Mouse (Mus musculus) neural tube, embryonic 12.5 days (tissue): Measurements from ENCODE around the gene Gm49661. TPM values are rescaled to one million over a fixed set of nuclear protein-coding genes. Genes with fewer than 3 reads are reported as not detected.

Experiments
- ATAC-seq: fragments of 200-750 bp; cut with Nextera tagmentation; 2 replicates; pipeline ENCODE4 v1.8.0; 2017; ENCODE audit warnings: low read depth, mild to moderate bottlenecking, moderate TSS enrichment, moderate library complexity; ENCODE audit not compliant: low FRiP score
- H3K27ac ChIP-seq: fragments of 300-500 bp; sonication (generic); 2 replicates; pipeline ENCODE4 v1.5.1; 2016
- H3K27me3 ChIP-seq: fragments of 300-500 bp; sonication (generic); replicated peaks from 2 replicates; pipeline ENCODE4 v1.6.1; 2016; ENCODE audit warnings: mild to moderate bottlenecking
- H3K36me3 ChIP-seq: fragments of 300-500 bp; sonication (generic); 2 replicates; pipeline ENCODE4 v1.6.1; 2016; ENCODE audit warnings: mild to moderate bottlenecking
- H3K4me1 ChIP-seq: fragments of 300-500 bp; sonication (generic); 2 replicates; pipeline ENCODE4 v1.6.1; 2016
- H3K4me2 ChIP-seq: fragments of 300-500 bp; sonication (generic); replicated peaks from 2 replicates; pipeline ENCODE4 v1.6.1; 2016; ENCODE audit warnings: mild to moderate bottlenecking
- H3K4me3 ChIP-seq: fragments of 300-500 bp; sonication (generic); 2 replicates; pipeline ENCODE4 v1.5.1; 2016
- H3K9ac ChIP-seq: fragments of 300-500 bp; sonication (generic); 2 replicates; pipeline ENCODE4 v1.6.1; 2016; ENCODE audit warnings: mild to moderate bottlenecking
- H3K9me3 ChIP-seq: fragments of 300-500 bp; sonication (generic); 2 replicates; pipeline ENCODE4 v1.6.1; 2016; ENCODE audit warnings: mild to moderate bottlenecking
- WGBS: fragments of 180-500 bp; shearing (Covaris S2); methylation state at CpG from one replicate; pipeline ENCODE4 v1.1.7; 2016; 5-methylcytosine and 5-hydroxymethylcytosine counted together
- polyA plus RNA-seq: library from polyadenylated mRNA; unstranded; fragments of >200 nt; fragmentation: Nextera tagmentation; extraction: Ambion mirVana; gene quantifications from 2 replicates; pipeline ENCODE4 v1.2.1, GENCODE M21; 2016

Gm49661 gene
- polyA plus RNA-seq, 1 experiment from 2014 or later: not detected

DNA sequence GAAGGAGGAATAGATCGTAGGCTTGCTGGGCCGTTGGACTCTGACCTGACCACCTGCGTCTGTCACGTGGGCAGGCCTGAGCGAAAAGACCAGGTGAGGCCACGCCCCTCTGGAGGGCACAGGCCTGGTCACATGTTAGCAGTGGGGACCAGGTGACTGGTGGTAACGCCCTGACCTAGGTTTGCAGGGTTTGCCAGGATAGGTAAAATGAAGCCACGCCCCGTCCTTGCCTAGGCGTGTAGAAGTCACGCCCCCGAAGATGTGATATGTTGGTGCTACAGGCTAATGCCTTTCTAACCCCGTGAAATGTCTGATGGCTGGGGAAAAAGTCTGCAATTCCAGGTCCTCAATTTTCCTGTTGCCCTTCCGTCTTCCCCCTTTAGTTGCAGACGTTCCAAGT lies 21.6 kb upstream of the Gm49661 start:
- H3K27ac ChIP-seq: no peak overlapping the region
- 1% methylated on average over 15 of the region's 15 CpGs for WGBS
- H3K9ac ChIP-seq: peak overlapping the region; percentile 62
- no peaks in the 10 kb centered on the region for H3K36me3 ChIP-seq
- no peaks in the 10 kb centered on the region for H3K9me3 ChIP-seq
- H3K4me3 ChIP-seq: peak overlapping the region; percentile 55
- peak overlapping the region; percentile 89 for H3K4me2 ChIP-seq
- H3K4me1 ChIP-seq: peaks cover 14% of the 10 kb centered on the region; the same call in 1 of the 2 replicates
- ATAC-seq: peak; percentile 67
- H3K27me3 ChIP-seq: peaks cover 33% of the 10 kb centered on the region

DNA sequence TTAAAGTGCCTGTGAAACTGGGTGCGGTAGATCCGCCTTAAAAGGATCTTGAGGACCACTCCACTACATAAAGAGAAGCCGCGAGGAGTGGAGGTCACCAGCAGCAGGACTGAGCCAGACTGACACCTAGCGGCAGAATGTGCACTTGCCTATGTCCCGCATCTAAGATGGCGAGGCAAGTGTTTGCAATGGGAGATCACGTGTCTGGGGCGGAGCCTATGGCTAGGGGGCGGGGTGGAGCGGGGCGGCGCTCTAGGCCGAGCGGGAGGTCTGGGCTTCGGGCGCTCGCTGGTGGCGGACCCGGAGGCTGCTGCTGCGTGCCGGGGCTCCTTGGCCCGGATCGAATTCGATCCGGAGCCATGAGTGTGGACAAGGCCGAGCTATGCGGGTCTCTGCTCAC lies 21.1 kb upstream of the Gm49661 start, which contains the start of gene Hook2:
Hook2 (plus strand) TSS at position 255 of the 400 bp plus-strand sequence.
- peaks cover 28% of the 10 kb centered on the region for H3K27me3 ChIP-seq

DNA sequence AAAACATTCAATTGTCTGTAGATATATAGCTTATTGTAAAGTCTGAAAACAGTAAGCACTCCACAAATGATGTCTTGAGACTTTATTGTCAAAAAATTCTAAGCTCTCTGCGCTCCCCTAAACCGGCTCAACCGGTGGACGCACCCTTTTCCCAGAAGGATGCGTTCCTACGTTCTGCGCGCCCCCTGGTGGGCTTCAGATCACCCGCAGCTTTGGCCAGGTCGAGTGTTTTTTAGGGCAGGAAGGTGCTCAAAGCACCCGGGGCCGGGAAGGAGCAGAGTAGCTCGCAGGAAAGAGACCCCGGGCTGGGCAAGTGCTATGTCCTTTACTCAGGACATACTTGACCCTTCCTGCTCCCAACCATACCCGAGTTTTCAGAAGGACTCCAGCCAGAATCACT lies 20.6 kb upstream of the Gm49661 start:
- Histone ChIP-seq H3K27me3 (peaks cover 27% of the 10 kb centered on the region), H3K27ac (no peak overlapping the region), H3K9me3 (no peaks in the 10 kb centered on the region), H3K4me3 (peak overlapping the region; percentile 55), H3K4me2 (peak overlapping the region; percentile 89), H3K9ac (peak overlapping the region; percentile 61), H3K4me1 (peaks cover 21% of the 10 kb centered on the region), H3K36me3 (no peaks in the 10 kb centered on the region)
- peak; percentile 74 for ATAC-seq
- under 1% methylated on average over 15 of the region's 15 CpGs for WGBS

More for the DNA sequence above, 21.1 kb upstream of the Gm49661 start, which contains the start of gene Hook2:
- Histone ChIP-seq H3K4me1 (peaks cover 16% of the 10 kb centered on the region), H3K4me2 (peak within 1 kb of the TSS; percentile 89), H3K9ac (peak within 1 kb of the TSS; percentile 62), H3K4me3 (peak within 1 kb of the TSS; percentile 55), H3K27ac (no peak within 1 kb of the TSS), H3K9me3 (no peaks in the 10 kb centered on the region), H3K36me3 (no peaks in the 10 kb centered on the region)
- peak; percentile 94 for ATAC-seq
- under 1% methylated on average over 28 of the region's 28 CpGs for WGBS

DNA sequence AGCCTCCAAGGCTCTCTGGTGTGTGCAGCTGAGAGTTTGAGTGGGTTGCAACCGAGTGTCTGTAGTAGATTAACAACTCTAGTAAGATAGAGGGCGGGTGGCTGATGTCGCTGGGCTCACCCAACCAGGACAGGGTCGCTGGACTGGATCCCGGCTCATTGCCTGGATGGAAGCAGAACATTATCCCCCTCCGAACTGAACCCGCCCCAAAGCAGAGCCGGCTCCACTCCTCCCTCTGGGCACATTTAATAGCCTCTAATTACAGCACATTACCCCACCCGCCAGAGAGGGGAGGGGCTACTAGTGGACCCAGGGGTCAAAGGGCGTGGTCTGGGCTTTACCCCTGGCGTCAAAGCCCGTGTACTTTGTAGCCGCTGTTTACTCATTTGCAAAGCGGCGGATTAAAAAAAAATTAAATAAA lies 20.1 kb upstream of the Gm49661 start:
- no peak for ATAC-seq
- Histone ChIP-seq H3K36me3 (no peaks in the 10 kb centered on the region), H3K27ac (no peak overlapping the region), H3K9ac (no peak overlapping the region), H3K4me2 (peak overlapping the region; percentile 89), H3K4me3 (no peak overlapping the region), H3K4me1 (peaks cover 26% of the 10 kb centered on the region), H3K27me3 (peaks cover 27% of the 10 kb centered on the region), H3K9me3 (no peaks in the 10 kb centered on the region)
- WGBS: 8% methylated on average over 15 of the region's 15 CpGs

DNA sequence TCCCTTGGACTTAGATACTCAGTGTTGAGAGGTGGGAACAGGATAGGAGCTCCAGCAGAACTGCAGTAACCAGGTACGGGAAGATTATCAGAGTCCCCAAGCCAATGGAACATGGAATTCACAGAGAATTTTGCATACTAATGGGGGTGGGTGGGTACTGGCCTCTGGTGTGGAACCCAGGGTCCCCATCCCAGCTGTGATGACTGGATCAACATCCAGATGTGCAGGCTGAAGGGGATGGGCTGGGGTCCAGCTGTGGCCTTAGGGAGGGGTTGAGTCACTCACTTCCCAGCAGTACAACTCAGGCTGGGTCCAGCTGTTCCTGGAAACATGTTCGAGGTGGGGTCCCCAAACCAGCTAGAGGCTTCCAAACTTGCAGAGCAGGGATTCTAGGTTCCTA lies 18.7 kb upstream of the Gm49661 start:
- Histone ChIP-seq H3K4me1 (peaks cover 26% of the 10 kb centered on the region), H3K9ac (no peak overlapping the region), H3K27ac (no peak overlapping the region), H3K36me3 (no peaks in the 10 kb centered on the region), H3K4me3 (no peak overlapping the region), H3K9me3 (no peaks in the 10 kb centered on the region), H3K4me2 (no peak overlapping the region), H3K27me3 (peaks cover 27% of the 10 kb centered on the region)
- 75% methylated on average over 2 of the region's 2 CpGs for WGBS
- no peak for ATAC-seq

DNA sequence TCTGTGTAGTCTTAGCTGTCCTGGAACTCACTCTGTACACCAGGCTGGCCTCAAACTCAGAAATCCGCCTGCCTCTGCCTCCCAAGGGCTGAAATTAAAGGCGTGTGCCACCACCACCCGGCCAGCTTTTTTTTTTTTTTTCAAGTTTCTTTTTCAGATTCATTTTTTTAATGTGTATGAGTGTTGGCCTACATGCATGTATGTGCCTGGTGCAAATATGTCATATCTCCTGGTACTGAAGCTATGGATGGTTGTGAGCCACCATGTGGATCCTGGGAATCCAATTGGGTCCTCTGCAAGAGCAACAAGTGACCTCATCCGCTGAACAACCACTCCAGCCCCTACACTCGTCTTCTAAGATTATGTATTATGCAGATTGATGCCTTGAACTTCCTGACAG lies 18.2 kb upstream of the Gm49661 start:
- H3K9ac ChIP-seq: no peak overlapping the region
- no peaks in the 10 kb centered on the region for H3K36me3 ChIP-seq
- H3K4me1 ChIP-seq: peaks cover 26% of the 10 kb centered on the region
- no peak for ATAC-seq
- no peak overlapping the region for H3K4me3 ChIP-seq
- 83% methylated on average over 5 of the region's 5 CpGs for WGBS
- no peak overlapping the region for H3K27ac ChIP-seq
- H3K4me2 ChIP-seq: no peak overlapping the region
- no peaks in the 10 kb centered on the region for H3K9me3 ChIP-seq
- peaks cover 32% of the 10 kb centered on the region for H3K27me3 ChIP-seq

DNA sequence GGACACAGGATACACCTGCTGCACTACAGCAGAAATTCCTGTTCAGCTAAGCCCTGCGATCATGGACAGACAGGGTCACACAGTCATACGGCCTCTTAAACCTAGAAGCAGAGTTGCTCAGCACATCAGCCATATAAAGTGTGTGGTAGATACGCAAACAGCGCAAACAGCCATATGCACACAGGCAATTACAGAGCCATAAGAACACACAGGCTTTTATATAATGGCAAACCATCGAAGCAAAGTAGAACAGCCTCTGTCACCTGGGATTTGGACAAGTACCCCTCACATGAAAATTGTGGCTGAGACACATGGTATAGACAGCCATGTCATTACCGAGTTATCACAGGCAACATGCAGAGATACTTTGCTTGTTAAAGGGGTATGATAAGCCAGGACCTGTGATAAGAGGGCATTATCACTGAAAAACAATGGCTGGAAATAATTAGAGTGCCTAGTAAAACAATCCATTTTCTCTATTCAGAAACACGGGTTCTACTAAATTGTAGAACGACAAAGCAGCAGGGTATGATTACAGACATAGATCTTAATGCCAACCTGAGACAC lies 17.2 kb upstream of the Gm49661 start:
- WGBS: 41% methylated on average over 8 of the region's 8 CpGs
- H3K4me3 ChIP-seq: peak overlapping the region; percentile 43; the same call in 1 of the 2 replicates
- no peak overlapping the region for H3K27ac ChIP-seq

DNA sequence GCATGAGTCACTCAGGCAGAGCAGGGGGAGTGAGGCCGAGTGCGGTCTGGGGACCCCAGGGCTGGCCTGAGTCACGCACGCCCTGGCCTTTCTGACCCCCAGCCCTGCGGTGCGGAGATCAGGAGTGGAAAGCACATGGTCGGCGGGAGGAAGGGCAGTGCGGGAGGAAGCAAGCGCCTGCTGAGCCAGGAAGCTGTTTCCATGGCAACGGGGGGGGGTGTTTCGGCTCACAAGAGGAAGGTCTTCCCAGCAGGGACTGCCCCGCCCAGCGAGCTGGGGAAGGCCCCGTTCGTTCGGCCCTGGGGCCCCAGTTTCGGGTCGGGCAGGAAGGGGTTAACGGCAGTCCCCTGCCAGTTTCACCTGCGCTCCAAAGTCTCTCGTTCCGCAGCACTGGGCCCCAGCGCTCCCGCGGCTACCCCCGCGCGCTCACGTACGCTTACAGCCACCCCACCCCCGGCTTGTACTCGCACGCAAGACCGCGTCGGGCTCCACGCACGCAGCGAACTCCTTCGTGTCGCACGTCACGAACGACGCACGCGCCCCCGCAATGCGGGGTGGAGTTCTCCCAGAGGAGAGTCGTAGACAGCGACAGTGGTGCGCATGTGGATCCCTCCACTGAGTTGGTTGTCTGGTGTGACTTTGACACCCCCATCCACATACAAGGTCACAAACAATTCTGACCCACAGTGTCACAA lies 16.6 kb upstream of the Gm49661 start:
- Histone ChIP-seq H3K4me1 (peaks cover 27% of the 10 kb centered on the region), H3K4me2 (peak overlapping the region; percentile 99), H3K27ac (no peak overlapping the region), H3K36me3 (no peaks in the 10 kb centered on the region), H3K9me3 (no peaks in the 10 kb centered on the region), H3K4me3 (peak overlapping the region; percentile 43), H3K27me3 (peaks cover 42% of the 10 kb centered on the region), H3K9ac (peak overlapping the region; percentile 57)
- WGBS: under 1% methylated on average over 53 of the region's 53 CpGs
- ATAC-seq: peak; percentile 3; the same call in 1 of the 2 replicates

More for the DNA sequence above, 17.2 kb upstream of the Gm49661 start:
- Histone ChIP-seq H3K9ac (no peak overlapping the region; the same call in 1 of the 2 replicates), H3K4me1 (peaks cover 26% of the 10 kb centered on the region), H3K9me3 (no peaks in the 10 kb centered on the region), H3K27me3 (peaks cover 37% of the 10 kb centered on the region), H3K36me3 (no peaks in the 10 kb centered on the region), H3K4me2 (peak overlapping the region; percentile 99)
- no peak for ATAC-seq

DNA sequence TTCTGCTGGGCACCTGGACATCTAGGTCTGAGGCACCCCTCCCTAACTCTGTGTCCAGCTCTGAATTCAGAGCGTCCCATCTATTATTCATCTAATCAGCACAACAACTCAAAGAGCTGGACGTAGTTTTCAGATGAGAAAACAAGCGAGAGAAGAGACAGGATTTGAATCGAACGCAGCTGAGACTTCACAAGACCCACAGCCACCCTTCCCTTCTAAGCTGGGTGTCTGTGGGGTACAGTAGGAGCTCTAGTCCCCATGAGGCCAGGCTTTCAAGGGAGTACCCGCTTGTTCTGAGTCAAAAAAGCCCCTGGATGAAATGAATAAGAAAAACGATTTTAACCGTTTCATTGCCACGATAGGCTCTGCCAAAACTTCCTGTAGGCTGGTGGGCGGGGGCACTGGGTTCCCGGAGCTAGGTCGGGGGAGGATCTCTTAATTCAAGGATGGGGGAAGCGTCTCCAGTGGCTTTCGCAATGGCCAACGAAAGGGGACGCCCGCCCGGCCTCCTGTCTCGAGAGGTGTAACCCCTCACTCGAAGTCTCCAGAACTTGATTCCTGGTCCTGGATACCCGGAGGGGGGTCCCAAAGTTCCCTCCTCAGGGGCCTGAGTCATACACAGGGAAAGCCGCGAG lies 15.9 kb upstream of the Gm49661 start:
- Histone ChIP-seq H3K27ac (no peak overlapping the region), H3K4me2 (peak overlapping the region; percentile 99), H3K9me3 (no peaks in the 10 kb centered on the region), H3K36me3 (no peaks in the 10 kb centered on the region), H3K4me1 (peaks cover 29% of the 10 kb centered on the region), H3K9ac (peak overlapping the region; percentile 57), H3K27me3 (peaks cover 43% of the 10 kb centered on the region), H3K4me3 (peak overlapping the region; percentile 43)
- under 1% methylated on average over 23 of the region's 23 CpGs for WGBS
- no peak for ATAC-seq

DNA sequence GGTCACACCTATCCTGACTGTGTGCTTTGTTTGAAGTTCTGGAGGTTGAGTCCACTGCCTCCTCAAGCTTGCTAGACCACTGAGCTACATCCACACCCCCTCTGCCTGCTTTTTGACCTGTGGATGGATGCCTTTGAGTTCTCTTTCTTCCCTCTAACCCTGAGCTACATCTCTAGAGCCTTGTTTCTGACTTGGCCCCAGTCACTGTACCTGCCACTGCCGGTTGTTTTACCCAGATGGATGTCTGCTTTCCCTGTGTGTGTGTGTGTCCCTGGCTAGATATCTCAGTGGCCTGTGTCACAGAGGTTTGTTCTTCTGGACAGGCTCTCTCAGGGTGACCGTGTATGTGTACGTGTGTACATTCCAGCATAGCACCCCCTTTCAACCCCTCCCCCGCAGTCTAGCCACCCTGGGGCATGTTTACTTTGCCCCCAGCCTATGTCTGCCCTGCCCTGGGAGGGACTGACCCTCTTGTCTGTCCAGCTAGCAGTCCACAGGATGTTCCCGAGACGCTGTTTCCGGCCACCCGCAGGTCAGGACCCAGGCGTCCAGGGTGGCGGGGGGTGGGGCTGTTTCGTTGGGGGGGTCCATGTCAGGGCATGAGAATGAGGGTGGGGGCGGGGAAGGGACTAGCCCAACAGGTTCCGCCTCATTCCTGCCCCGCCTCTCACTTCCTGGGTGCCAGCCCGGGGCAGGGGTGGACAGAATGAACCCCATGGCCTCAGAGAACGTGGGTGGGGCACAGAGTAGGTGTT lies 15.2 kb upstream of the Gm49661 start:
- Histone ChIP-seq H3K4me3 (no peak overlapping the region), H3K36me3 (no peaks in the 10 kb centered on the region), H3K27me3 (peaks cover 47% of the 10 kb centered on the region), H3K27ac (no peak overlapping the region), H3K9me3 (no peaks in the 10 kb centered on the region), H3K4me1 (peaks cover 36% of the 10 kb centered on the region), H3K9ac (no peak overlapping the region), H3K4me2 (peak overlapping the region; percentile 99)
- WGBS: 12% methylated on average over 16 of the region's 16 CpGs
- no peak for ATAC-seq

DNA sequence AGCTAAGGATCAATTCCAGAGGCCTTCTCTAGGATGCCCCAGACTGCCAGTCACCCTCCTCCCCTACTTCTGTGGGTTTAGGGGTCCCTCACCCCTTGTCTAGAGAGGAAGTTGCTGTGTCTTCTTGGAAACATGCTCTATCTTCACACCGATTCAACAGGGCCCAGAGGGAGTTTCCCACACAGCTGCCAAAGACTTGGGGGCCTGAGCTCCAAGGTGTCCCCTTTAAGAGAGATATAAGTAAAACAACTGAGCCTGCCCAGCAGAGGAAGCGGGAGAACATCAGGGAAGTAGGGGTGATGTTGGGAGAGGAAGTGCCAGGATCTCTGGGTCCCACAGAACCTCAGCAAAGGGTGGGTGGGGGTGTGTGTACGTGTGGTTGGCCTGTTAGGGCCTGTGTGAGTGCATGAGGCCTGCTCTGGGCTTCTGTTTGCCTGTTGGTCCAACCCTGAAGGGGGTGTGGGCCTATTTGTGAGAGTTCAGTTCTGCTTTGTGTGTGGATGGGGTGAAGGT lies 13.3 kb upstream of the Gm49661 start:
- 62% methylated on average over 3 of the region's 3 CpGs for WGBS
- Histone ChIP-seq H3K4me2 (0 out of 2 replicates have a peak overlapping the region, but pooled peaks have one; percentile 3), H3K9ac (no peak overlapping the region), H3K4me1 (peaks cover 53% of the 10 kb centered on the region), H3K36me3 (no peaks in the 10 kb centered on the region), H3K27me3 (peaks cover 55% of the 10 kb centered on the region), H3K4me3 (no peak overlapping the region), H3K9me3 (no peaks in the 10 kb centered on the region), H3K27ac (no peak overlapping the region)
- no peak for ATAC-seq
